Mouse (Mus musculus) heart, adult 2 months (tissue): Measurements from ENCODE around the gene Pigf.

Experiments
- CTCF ChIP-seq: fragments of 200-600 bp; IDR thresholded peaks from 2 replicates; pipeline ENCODE4 v1.8.1; 2022; ENCODE audit warnings: antibody characterized with exemption, mild to moderate bottlenecking, moderate library complexity
- EP300 ChIP-seq: fragments of 200-500 bp; IDR thresholded peaks from 2 replicates; pipeline ENCODE4 v1.6.1; 2011; ENCODE audit warnings: low read depth, low read length, control low read depth; ENCODE audit not compliant: insufficient read depth
- POLR2A ChIP-seq: fragments of 200-500 bp; IDR thresholded peaks from 2 replicates; pipeline ENCODE4 v1.6.1; 2011; ENCODE audit warnings: mild to moderate bottlenecking, low read depth, low read length, control low read depth; ENCODE audit not compliant: insufficient read depth

- TF ChIP-seq POLR2A (no peak), CTCF (no peak), EP300 (no peak)
These were observed 19.6 kb upstream of the Pigf start for GRCm38 (mm10) chr17:87044796-87045195.
